Mouse (Mus musculus) CH12.LX (cell line): ENCODE results near the gene Smpd3. TPM values are rescaled to one million over a fixed set of nuclear protein-coding genes. Genes with fewer than 3 reads are reported as not detected.

Source experiments
- DNase-seq: peaks from one replicate; pipeline ENCODE4 v3.0.0-alpha.2; 2013; ENCODE audit errors: extremely low read depth
- H3K27ac ChIP-seq: 2 replicates; pipeline ENCODE4 v1.5.1; 2012; ENCODE audit warnings: low read depth, mild to moderate bottlenecking, control low read depth, moderate library complexity; ENCODE audit not compliant: insufficient read depth
- H3K27me3 ChIP-seq: replicated peaks from 2 replicates; pipeline ENCODE3; 2012; ENCODE audit warnings: inconsistent platforms
- H3K36me3 ChIP-seq, 2 experiments: replicated peaks in 1 of 2; 2 replicates each; pipeline versions ENCODE3 to v1.6.1; 2012; ENCODE audit warnings: inconsistent platforms in 1 of 2, low read length in 1 of 2, mild to moderate bottlenecking in 1 of 2, mixed read lengths in 1 of 2, moderate library complexity in 1 of 2; ENCODE audit not compliant: control insufficient read depth in 1 of 2, insufficient read depth in 1 of 2
- H3K4me1 ChIP-seq, 2 experiments: 2 replicates each; pipeline ENCODE4 v1.6.1; 2012; ENCODE audit warnings: inconsistent platforms in 1 of 2, moderate library complexity in 1 of 2; ENCODE audit not compliant: insufficient read depth in 2 of 2, control insufficient read depth in 1 of 2
- H3K4me2 ChIP-seq: 2 replicates; pipeline ENCODE4 v1.6.1; 2012; ENCODE audit warnings: low read depth, mild to moderate bottlenecking, control low read depth; ENCODE audit not compliant: poor library complexity, insufficient read depth, severe bottlenecking
- H3K4me3 ChIP-seq, 3 experiments: fragments of 150-350 bp in 1 of 3; sonication (generic) in 1 of 3; replicated peaks in 1 of 3; 2 replicates each; pipeline versions ENCODE3 to v1.5.1; 2011 to 2012; ENCODE audit warnings: low read depth in 2 of 3, low read length in 2 of 3, mild to moderate bottlenecking in 2 of 3, moderate library complexity in 2 of 3, control low read depth in 1 of 3, improper control_type of control experiment in 1 of 3, inconsistent platforms in 1 of 3, mixed read lengths in 1 of 3; ENCODE audit not compliant: poor library complexity in 1 of 3
- H3K79me2 ChIP-seq: replicated peaks from 2 replicates; pipeline ENCODE4 v1.6.1; 2012; ENCODE audit warnings: mild to moderate bottlenecking, moderate library complexity; ENCODE audit not compliant: control insufficient read depth, poor library complexity, insufficient read depth, severe bottlenecking; ENCODE audit errors: extremely low read depth
- H3K9ac ChIP-seq: 2 replicates; pipeline ENCODE4 v1.6.1; 2012; ENCODE audit warnings: low read depth, mild to moderate bottlenecking, control low read depth, moderate library complexity; ENCODE audit not compliant: insufficient read depth
- H3K9me3 ChIP-seq: replicated peaks from 2 replicates; pipeline ENCODE3; 2012; ENCODE audit warnings: low read length, inconsistent platforms, mixed read lengths
- BHLHE40 ChIP-seq: IDR thresholded peaks from 2 replicates; pipeline ENCODE4 v1.6.1; 2011; ENCODE audit warnings: mild to moderate bottlenecking, low read depth, low read length, improper control_type of control experiment
- CHD1 ChIP-seq: IDR thresholded peaks from 2 replicates; pipeline ENCODE4 v1.6.1; 2012; ENCODE audit warnings: low read depth, low read length, improper control_type of control experiment, inconsistent platforms
- CHD2 ChIP-seq: IDR thresholded peaks from 2 replicates; pipeline ENCODE4 v1.6.1; 2011; ENCODE audit warnings: low read length, improper control_type of control experiment
- CTCF ChIP-seq, 2 experiments: IDR thresholded peaks in 1 of 2; conservative IDR thresholded peaks in 1 of 2; 2 replicates each; pipeline ENCODE4 v1.5.1; 2011 to 2012; ENCODE audit warnings: low read depth in 2 of 2, low read length in 2 of 2, improper control_type of control experiment in 1 of 2, inconsistent platforms in 1 of 2, mild to moderate bottlenecking in 1 of 2, moderate library complexity in 1 of 2
- E2F4 ChIP-seq: IDR thresholded peaks from 2 replicates; pipeline ENCODE4 v1.6.1; 2011; ENCODE audit warnings: low read depth, low read length, improper control_type of control experiment; ENCODE audit not compliant: insufficient replicate concordance
- ELF1 ChIP-seq: IDR thresholded peaks from 2 replicates; pipeline ENCODE4 v1.6.1; 2014; ENCODE audit warnings: low read depth, mild to moderate bottlenecking, inconsistent platforms, low read length, improper control_type of control experiment
- ETS1 ChIP-seq: conservative IDR thresholded peaks from 2 replicates; pipeline ENCODE4 v1.6.1; 2012; ENCODE audit warnings: low read depth, mild to moderate bottlenecking, inconsistent platforms, low read length, improper control_type of control experiment, moderate library complexity
- HCFC1 ChIP-seq: IDR thresholded peaks from 2 replicates; pipeline ENCODE4 v1.6.1; 2012; ENCODE audit warnings: low read depth, mild to moderate bottlenecking, inconsistent platforms, low read length, improper control_type of control experiment
- IRF4 ChIP-seq: IDR thresholded peaks from 2 replicates; pipeline ENCODE4 v1.6.1; 2014; ENCODE audit warnings: low read depth, mild to moderate bottlenecking, inconsistent platforms, low read length, improper control_type of control experiment
- JUN ChIP-seq: IDR thresholded peaks from 2 replicates; pipeline ENCODE4 v1.6.1; 2011; ENCODE audit warnings: low read depth, mild to moderate bottlenecking, low read length, improper control_type of control experiment, moderate library complexity; ENCODE audit not compliant: insufficient read depth
- JUND ChIP-seq: conservative IDR thresholded peaks from 2 replicates; pipeline ENCODE4 v1.6.1; 2011; ENCODE audit warnings: low read depth, low read length, improper control_type of control experiment
- KAT2A ChIP-seq: IDR thresholded peaks from 2 replicates; pipeline ENCODE4 v1.6.1; 2012; ENCODE audit warnings: low read length, improper control_type of control experiment, inconsistent platforms; ENCODE audit not compliant: insufficient replicate concordance
- MAFK ChIP-seq: IDR thresholded peaks from 2 replicates; pipeline ENCODE4 v1.6.1; 2011; ENCODE audit warnings: low read length, improper control_type of control experiment; ENCODE audit not compliant: insufficient replicate concordance
- MAX ChIP-seq: IDR thresholded peaks from 2 replicates; pipeline ENCODE4 v1.6.1; 2011; ENCODE audit warnings: low read length, improper control_type of control experiment
- MAZ ChIP-seq: IDR thresholded peaks from 2 replicates; pipeline ENCODE4 v1.6.1; 2012; ENCODE audit warnings: low read depth, mild to moderate bottlenecking, inconsistent platforms, low read length, improper control_type of control experiment, moderate library complexity
- MEF2A ChIP-seq: IDR thresholded peaks from 2 replicates; pipeline ENCODE4 v1.6.1; 2014; ENCODE audit warnings: low read depth, mild to moderate bottlenecking, inconsistent platforms, low read length, improper control_type of control experiment, borderline replicate concordance
- MXI1 ChIP-seq: IDR thresholded peaks from 2 replicates; pipeline ENCODE4 v1.6.1; 2011; ENCODE audit warnings: mild to moderate bottlenecking, low read depth, low read length, improper control_type of control experiment
- MYC ChIP-seq: IDR thresholded peaks from 2 replicates; pipeline ENCODE4 v1.6.1; 2011; ENCODE audit warnings: low read depth, mild to moderate bottlenecking, improper control_type of control experiment, low read length
- NELFE ChIP-seq: IDR thresholded peaks from 2 replicates; pipeline ENCODE4 v1.6.1; 2011; ENCODE audit warnings: low read depth, low read length, improper control_type of control experiment
- PAX5 ChIP-seq: IDR thresholded peaks from 2 replicates; pipeline ENCODE4 v1.6.1; 2012; ENCODE audit warnings: low read length, inconsistent platforms, mixed read lengths
- POLR2A ChIP-seq: IDR thresholded peaks from 2 replicates; pipeline ENCODE4 v1.6.1; 2011; ENCODE audit warnings: low read depth, mild to moderate bottlenecking, improper control_type of control experiment, low read length
- POLR2AphosphoS2 ChIP-seq: IDR thresholded peaks from 2 replicates; pipeline ENCODE4 v1.6.1; 2011; ENCODE audit warnings: low read depth, low read length, improper control_type of control experiment
- RAD21 ChIP-seq: IDR thresholded peaks from 2 replicates; pipeline ENCODE4 v1.6.1; 2011; ENCODE audit warnings: low read depth, mild to moderate bottlenecking, low read length, improper control_type of control experiment, moderate library complexity
- RCOR1 ChIP-seq: conservative IDR thresholded peaks from 2 replicates; pipeline ENCODE4 v1.6.1; 2012; ENCODE audit warnings: low read depth, mild to moderate bottlenecking, inconsistent platforms, low read length, improper control_type of control experiment
- SIN3A ChIP-seq: IDR thresholded peaks from 2 replicates; pipeline ENCODE4 v1.6.1; 2012; ENCODE audit warnings: low read length, improper control_type of control experiment, inconsistent platforms
- TCF12 ChIP-seq: IDR thresholded peaks from 2 replicates; pipeline ENCODE4 v1.6.1; 2014; ENCODE audit warnings: low read depth, mild to moderate bottlenecking, inconsistent platforms, low read length, improper control_type of control experiment
- UBTF ChIP-seq: IDR thresholded peaks from 2 replicates; pipeline ENCODE4 v1.6.1; 2012; ENCODE audit warnings: low read depth, mild to moderate bottlenecking, inconsistent platforms, low read length, improper control_type of control experiment, moderate library complexity
- USF1 ChIP-seq: IDR thresholded peaks from 2 replicates; pipeline ENCODE4 v1.6.1; 2014; ENCODE audit warnings: low read depth, mild to moderate bottlenecking, inconsistent platforms, low read length, improper control_type of control experiment
- ZC3H11A ChIP-seq: IDR thresholded peaks from 2 replicates; pipeline ENCODE4 v1.6.1; 2012; ENCODE audit warnings: low read depth, mild to moderate bottlenecking, inconsistent platforms, low read length, improper control_type of control experiment
- ZMIZ1 ChIP-seq: IDR thresholded peaks from 2 replicates; pipeline ENCODE4 v1.6.1; 2012; ENCODE audit warnings: low read depth, mild to moderate bottlenecking, inconsistent platforms, low read length, improper control_type of control experiment
- ZNF384 ChIP-seq: IDR thresholded peaks from 2 replicates; pipeline ENCODE4 v1.6.1; 2012; ENCODE audit warnings: low read depth, low read length, improper control_type of control experiment, inconsistent platforms
- dilution Hi-C: fragments of 300-500 bp; cut with MboI; formaldehyde crosslinking; loops from 2 replicates; pipeline ENCODE4 v1.14.3; 2020; ENCODE audit warnings: low sequenced_read_pairs; ENCODE audit not compliant: extremely low pct_unique_long_range_greater_than_20kb, extremely low pct_ligation_motif_present
- in situ Hi-C: fragments of 300-500 bp; cut with MboI; formaldehyde crosslinking; loops from 3 replicates; pipeline ENCODE4 v1.14.3; 2019; ENCODE audit warnings: low sequenced_read_pairs, low pct_ligation_motif_present, low pct_unique_long_range_greater_than_20kb, mixed read lengths
- polyA plus RNA-seq: library from polyadenylated mRNA; unstranded; fragments of >175 nt; gene quantifications from 2 replicates; pipeline ENCODE4 v1.2.1, GENCODE M21; 2012; ENCODE audit warnings: low read depth; ENCODE audit not compliant: insufficient read length
- total RNA-seq, 2 experiments: library from RNA; depleted of rRNA; stranded (reverse); fragments of 300-350 nt in 1 of 2; fragments of >200 nt in 1 of 2; gene quantifications; 2 replicates each; pipeline ENCODE4 v1.2.3; 2012 to 2014

Smpd3 gene
- total and polyA plus RNA-seq, 3 experiments: 0.16 to 0.25 (median 0.19) TPM

DNA sequence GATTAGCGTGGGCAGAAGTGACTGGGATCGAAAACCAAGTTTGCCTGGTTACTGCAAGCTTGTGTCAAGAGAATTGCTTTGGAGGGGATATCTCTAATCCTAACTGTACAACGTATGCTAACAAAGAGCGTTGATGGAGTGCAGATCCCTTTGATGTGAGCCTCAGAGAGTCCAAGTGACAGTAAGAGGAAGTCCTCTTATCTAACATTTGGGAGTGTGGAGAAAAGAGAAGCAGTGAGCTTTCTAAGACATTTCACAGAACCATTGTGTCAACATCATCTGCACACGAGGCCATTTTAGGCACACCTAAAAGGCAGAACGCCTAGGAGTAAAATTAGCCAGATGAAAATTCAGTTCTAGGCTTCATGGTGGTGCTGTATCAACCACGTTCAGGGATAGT is 5.0 kb upstream of the Smpd3 start:
- Histone ChIP-seq H3K36me3 (no peaks in the 10 kb centered on the region), H3K4me3 (no peak overlapping the region), H3K27ac (no peak overlapping the region), H3K27me3 (no peaks in the 10 kb centered on the region), H3K4me1 (peaks cover 0 to 22% of the 10 kb centered on the region in 2 experiments; a peak in 3 of 4 replicates), H3K79me2 (no peaks in the 10 kb centered on the region), H3K9me3 (no peaks in the 10 kb centered on the region), H3K4me2 (no peak overlapping the region), H3K9ac (no peak overlapping the region)
- in situ Hi-C loops: no loop called here
- no peak for TF ChIP-seq E2F4
- no peak for TF ChIP-seq IRF4
- no peak for TF ChIP-seq CHD2
- no peak for TF ChIP-seq PAX5
- TF ChIP-seq MXI1: no peak
- no peak for TF ChIP-seq MEF2A
- TF ChIP-seq NELFE: no peak
- TF ChIP-seq ZNF384: no peak
- no peak for TF ChIP-seq KAT2A
- dilution Hi-C loops: no loop called here
- no peak for DNase-seq

- no peaks in the 10 kb centered on the region for H3K9me3 ChIP-seq
- peaks cover 4 to 29% of the 10 kb centered on the region in 2 experiments; a peak in 3 of 4 replicates for H3K4me1 ChIP-seq
- H3K27me3 ChIP-seq: peaks cover 30% of the 10 kb centered on the region
- dilution Hi-C loops (no loop called here), in situ Hi-C loops (no loop called here)
- H3K79me2 ChIP-seq: no peaks in the 10 kb centered on the region
- peak; percentile 90 for DNase-seq
- H3K36me3 ChIP-seq: no peaks in the 10 kb centered on the region
- peak overlapping the region; percentile 51 for H3K9ac ChIP-seq
- H3K4me2 ChIP-seq: peak overlapping the region; percentile 52
- peak overlapping the region; percentile 5 to 55 (median 55) for H3K4me3 ChIP-seq
- H3K27ac ChIP-seq: peak overlapping the region; percentile 53; the same call in 1 of the 2 replicates
- TF ChIP-seq JUN (no peak), NELFE (peak; percentile 37; the same call in 1 of the 2 replicates), JUND (peak; percentile 53), CHD1 (peak; percentile 49; the same call in 1 of the 2 replicates), ZMIZ1 (no peak), IRF4 (peak; percentile 58; the same call in 1 of the 2 replicates), SIN3A (peak; percentile 52; the same call in 1 of the 2 replicates), PAX5 (no peak), USF1 (no peak), BHLHE40 (no peak), MAZ (no peak; the same call in 1 of the 2 replicates), MXI1 (0 out of 2 replicates have a peak, but pooled peaks have one; percentile 4), UBTF (no peak), POLR2AphosphoS2 (0 out of 2 replicates have a peak, but pooled peaks have one; percentile 40), ZC3H11A (no peak), CHD2 (peak; percentile 26; the same call in 1 of the 2 replicates), RCOR1 (no peak), ELF1 (peak; percentile 71), CTCF (conservative IDR thresholded peaks at IDR 0.05 in 1 of 2, IDR thresholded peaks at IDR 0.05 in 1 of 2; ENCODE audit: low read depth in 2 of 2, low read length in 2 of 2) (no peak), MAFK (no peak), MAX (peak; percentile 26; the same call in 1 of the 2 replicates), HCFC1 (no peak), RAD21 (no peak), E2F4 (no peak), POLR2A (no peak; the same call in 1 of the 2 replicates), KAT2A (no peak), ETS1 (peak; percentile 19; the same call in 1 of the 2 replicates), TCF12 (no peak), MYC (0 out of 2 replicates have a peak, but pooled peaks have one; percentile 53)
Observed at GRCm38 (mm10) chr8:106338741-106339209, 987 bp upstream of the Smpd3 start.
